Mouse (Mus musculus): Measurements from ENCODE around the gene Tbl2.

Gene Tbl2

DNA sequence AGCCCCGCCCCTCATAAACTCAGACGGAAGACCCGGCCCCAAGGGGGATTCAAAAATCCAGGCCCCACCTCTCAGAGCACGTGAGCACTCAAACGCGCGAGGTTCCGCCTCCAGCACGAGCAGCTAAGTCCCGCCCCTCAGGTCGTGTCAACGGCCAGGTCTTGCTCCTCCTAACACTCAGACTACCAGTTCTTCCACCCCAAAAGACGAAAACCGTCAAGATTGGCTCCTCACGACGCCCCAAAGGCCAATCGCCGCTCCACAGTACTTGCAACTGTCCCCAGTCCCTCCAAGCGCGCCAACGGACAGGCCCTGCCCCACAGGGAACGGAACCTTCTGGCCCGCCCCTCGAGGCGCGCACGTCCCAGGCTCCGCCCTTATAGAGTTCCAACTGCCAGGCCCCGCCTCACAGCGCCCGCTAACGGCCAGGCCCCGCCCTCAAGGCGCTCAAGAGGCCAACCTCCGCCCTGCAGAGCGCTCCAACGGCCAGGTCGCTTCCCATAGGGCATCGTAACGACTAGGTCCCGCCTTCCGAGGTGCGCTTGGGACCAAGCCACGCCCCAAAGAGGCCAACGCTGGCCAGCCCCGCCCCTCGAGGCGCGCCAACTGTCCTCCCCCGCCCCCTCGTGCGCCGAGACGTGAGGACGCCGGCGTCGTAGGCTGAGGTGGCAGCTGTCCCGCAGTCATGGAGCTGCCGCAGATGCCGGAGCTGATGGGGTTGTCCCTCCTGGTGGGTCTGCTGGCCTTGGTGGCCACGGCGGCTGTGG lies at the start of gene Tbl2:
TSS of gene Tbl2 (plus strand) at position 605 of the 767 bp plus-strand sequence.
- in situ Hi-C loops (cut with MboI; ENCODE audit: unreplicated experiment in 2 of 2), result no loop called here

DNA sequence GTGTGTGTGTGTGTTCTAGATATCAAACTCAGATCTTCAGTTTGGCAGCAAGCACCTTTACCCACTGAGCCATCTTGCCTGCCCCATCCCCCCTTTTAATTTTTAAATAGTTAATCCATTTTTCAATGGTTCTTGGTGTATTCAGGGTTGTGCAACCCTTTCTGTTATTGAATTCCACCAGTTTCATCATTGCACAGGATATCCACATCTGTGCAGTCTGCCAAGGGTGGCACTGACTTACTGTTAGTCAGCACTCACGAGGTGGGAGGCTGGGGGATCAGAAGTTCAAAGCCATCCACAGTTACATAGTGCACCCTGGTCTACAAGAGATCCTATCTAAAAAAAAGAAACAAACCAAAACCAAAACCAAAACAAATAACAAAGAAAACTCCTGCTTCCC lies 48.5 kb upstream of the Tbl2 start:
- in situ Hi-C loops (cut with MboI; ENCODE audit: unreplicated experiment in 2 of 2), result loop anchor here in 1 of 2 experiments (10.0 kb wide), 1 partner anchor 176 kb away; no protein-coding TSS in a partner anchor

DNA sequence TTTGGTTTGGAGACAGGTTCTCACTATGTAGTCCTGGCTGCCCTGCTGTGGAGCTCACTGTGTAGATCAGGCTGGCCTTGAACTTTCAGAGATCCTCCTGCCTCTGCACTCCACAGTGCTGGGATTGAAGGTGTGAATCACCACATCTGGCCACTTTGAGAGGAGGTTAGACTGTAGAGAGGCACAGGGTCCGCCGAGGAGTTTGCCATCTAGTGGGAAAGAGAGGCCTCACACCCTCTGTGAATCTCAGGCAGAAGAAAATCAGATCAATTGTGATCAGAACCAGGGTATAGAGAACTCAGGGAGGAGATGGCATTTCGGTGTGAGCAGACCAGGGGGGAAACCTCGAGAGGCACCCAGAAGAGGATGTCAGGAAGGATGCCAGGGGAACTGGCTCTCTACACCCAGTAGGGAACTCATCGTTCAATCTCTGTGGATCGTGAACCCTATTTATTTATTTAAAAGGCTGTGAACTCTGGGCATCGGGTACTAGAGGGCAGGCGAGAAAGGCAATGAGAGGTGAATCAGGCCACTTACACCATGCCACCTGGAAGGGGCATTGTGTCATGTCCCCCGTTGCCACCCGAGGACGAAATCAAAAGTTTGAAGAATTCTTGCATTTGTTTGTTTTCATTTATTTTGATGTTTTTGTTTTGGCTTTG lies 45.3 kb upstream of the Tbl2 start:
- in situ Hi-C loops (cut with MboI; ENCODE audit: unreplicated experiment in 2 of 2), result loop anchor here in 1 of 2 experiments (10.0 kb wide), 1 partner anchor 179 kb away; no protein-coding TSS in a partner anchor

DNA sequence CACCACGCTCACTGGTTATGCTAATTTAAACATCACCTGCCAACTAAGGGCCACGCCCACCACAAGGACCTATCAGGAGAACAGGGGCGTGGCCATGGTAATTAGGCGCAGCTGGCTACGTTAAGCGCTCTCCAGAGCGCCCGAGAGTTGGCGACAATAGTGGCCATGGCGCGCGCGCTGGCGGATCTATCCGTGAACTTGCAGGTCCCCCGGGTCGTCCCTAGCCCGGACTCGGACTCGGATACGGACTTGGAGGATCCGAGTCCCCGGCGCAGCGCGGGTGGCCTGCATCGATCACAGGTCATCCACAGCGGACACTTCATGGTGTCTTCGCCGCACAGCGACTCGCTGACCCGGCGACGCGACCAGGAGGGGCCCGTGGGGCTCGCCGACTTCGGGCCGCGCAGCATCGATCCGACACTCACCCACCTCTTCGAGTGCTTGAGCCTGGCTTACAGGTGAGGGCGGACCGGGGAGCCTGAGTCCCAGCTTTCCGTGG lies 42.6 kb upstream of the Tbl2 start:
- in situ Hi-C loops (cut with MboI; ENCODE audit: unreplicated experiment in 2 of 2), result loop anchor here in 1 of 2 experiments (10.0 kb wide), 1 partner anchor 182 kb away; no protein-coding TSS in a partner anchor

DNA sequence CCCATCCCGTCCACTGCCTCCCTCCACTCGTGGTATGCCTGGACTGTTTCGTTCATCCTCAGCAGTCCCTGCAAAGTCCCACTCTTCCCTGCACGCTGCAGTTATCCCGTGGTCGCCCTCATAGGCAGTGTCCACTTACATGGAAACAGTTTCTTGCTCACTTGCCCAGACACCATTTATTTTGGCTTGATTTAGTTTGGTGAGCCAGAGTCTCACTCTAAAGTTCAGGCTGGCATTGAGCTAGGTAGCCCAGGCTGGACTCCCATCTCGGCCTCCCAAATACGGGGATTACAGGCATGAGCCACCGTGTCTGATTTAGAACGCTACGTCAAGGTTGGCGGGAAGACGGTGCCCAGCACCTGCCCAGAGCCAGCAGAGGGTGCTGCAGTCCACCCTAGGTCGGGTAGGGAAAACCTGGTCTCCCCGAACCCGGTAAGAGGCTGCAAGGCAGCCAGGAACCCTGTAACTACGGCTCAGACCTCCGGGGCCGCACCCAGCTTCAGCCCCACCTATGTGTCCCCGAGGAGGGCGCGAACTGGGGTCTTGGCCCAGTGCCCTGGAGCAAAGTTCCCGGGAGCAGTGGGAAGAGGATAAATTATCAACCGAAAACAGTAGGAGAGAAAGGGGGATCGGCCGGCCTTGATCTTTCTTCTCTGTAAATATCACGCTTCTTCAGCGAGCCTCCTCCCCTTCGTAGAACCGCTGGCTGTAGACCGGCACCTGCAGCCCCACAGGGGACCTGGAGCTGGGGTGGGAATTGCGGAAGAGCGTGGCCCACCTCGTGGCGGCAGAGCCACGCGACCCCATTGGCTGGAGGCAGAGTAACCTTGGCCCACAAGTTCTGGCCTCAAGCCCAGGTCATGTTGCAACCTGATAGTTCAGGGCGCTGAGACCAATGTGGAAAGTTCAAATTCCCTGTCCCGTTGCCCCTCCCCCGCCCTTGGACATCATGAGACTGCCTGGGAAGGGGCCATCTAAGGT lies 41.6 kb upstream of the Tbl2 start:
- in situ Hi-C loops (cut with MboI; ENCODE audit: unreplicated experiment in 2 of 2), result loop anchor here in 1 of 2 experiments (10.0 kb wide), 1 partner anchor 183 kb away; no protein-coding TSS in a partner anchor

DNA sequence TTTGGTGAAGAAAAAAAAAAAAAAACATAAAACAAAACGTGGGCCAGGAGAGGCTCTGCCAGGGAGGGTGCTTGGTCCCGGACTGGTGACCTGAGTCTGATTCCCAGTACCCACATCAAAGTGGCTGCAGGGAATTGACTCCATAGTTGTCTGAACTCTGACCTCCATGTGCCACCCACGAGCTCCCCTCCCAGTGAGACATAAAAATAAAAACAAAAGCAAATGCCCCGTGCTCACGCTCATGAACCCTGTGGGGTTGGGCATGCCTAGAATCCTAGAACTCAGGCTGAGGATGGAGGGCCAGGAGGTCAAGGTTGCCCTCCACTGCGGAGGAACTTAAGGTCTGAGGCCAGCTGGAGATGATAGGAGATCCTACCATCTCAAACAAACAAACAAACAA lies 40.4 kb upstream of the Tbl2 start:
- in situ Hi-C loops (cut with MboI; ENCODE audit: unreplicated experiment in 2 of 2), result loop anchor here in 1 of 2 experiments (10.0 kb wide), 1 partner anchor 184 kb away; no protein-coding TSS in a partner anchor

DNA sequence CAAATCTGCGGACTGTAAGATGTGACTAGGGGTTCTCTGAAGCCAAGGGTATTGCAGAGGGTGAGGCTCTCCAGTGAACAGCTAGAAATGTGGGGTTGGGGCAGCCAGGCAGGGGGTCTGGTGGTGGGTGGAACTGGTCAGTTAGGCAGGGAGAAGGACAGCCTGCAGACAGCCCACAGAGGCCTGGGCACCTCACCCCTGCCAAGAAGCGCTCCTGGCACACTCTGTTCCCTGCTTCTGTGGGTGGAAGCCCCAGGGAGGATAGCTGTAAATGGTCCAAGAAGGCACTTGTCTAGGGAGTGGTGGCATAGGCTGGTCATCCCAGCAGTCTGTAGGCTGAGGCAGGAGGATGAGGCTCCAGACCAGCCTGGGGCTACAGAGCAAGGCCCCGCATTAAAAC lies 40.0 kb upstream of the Tbl2 start:
- in situ Hi-C loops (cut with MboI; ENCODE audit: unreplicated experiment in 2 of 2), result loop anchor here in 1 of 2 experiments (10.0 kb wide), 1 partner anchor 185 kb away; no protein-coding TSS in a partner anchor

DNA sequence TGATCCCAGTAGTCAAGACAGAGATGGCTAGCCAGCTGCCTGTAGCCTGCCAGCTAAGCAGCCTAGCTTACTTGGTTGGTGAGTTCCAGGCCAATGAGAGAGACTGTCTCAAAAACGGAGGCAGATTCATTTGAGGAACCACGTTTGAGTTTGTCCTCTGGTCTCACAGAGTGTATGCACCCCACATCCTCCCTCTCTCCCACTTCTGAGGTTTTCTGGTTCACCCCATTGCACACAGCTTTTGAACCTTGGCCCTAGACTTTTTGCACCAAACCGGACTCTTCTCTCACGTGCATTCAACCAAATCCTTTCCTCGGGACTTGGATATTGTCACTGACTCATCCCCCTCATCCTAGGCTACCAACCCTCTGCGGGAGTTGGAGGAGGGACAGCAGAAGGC lies 39.5 kb upstream of the Tbl2 start:
- in situ Hi-C loops (cut with MboI; ENCODE audit: unreplicated experiment in 2 of 2), result loop anchor here (10.0 kb wide), 3 partner anchors 115 to 255 kb away; partner anchors contain the start of gene Nsun5 (in 1 of the 2)

DNA sequence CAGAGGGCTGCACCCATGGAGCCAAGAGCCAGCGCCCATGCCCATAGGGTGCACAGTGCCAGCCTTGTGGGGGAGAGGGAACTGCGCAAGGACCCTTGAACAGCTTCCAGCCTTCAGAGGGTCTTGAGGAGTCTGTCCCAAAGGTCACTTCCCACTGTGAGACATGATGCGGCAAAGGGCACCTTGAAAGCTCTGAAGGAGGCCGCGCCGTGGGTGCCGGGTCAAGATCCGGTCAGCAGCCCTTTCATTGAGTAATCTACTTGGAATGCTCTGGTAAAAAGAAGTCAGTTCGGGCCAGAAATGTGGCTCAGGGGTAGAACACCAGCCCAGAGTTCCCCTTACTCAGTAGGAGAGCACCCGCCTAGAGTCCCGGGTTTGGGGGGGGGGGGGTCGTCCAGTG lies 35.7 kb upstream of the Tbl2 start:
- in situ Hi-C loops (cut with MboI; ENCODE audit: unreplicated experiment in 2 of 2), result loop anchor here (10.0 kb wide), 2 partner anchors 111 to 251 kb away; partner anchors contain the start of gene Nsun5 (in 1 of the 2)

DNA sequence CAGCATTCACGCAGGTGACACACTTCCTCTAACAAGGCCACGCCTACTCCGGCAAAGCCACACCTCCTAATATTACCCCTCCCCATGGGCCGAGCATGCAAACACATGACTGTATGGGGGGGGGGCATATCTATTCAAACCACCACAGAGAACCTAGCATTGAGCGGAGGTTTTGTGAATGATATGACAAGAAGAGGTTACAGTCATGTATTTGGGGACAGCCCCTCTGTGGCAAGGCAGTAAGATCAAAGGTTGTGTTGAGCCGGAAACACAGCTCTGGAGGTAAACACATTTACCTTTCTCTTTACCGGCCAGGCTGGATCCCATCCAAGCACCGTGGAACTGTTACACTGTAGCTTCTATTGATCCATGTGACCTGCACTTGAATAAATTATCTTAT lies 34.2 kb upstream of the Tbl2 start:
- in situ Hi-C loops (cut with MboI; ENCODE audit: unreplicated experiment in 2 of 2), result loop anchor here (5.0 to 10.0 kb wide), 6 partner anchors 77 to 250 kb away; partner anchors contain the start of genes Nsun5 (in 1 of the 2) and Stx1a (in 1 of the 2)

DNA sequence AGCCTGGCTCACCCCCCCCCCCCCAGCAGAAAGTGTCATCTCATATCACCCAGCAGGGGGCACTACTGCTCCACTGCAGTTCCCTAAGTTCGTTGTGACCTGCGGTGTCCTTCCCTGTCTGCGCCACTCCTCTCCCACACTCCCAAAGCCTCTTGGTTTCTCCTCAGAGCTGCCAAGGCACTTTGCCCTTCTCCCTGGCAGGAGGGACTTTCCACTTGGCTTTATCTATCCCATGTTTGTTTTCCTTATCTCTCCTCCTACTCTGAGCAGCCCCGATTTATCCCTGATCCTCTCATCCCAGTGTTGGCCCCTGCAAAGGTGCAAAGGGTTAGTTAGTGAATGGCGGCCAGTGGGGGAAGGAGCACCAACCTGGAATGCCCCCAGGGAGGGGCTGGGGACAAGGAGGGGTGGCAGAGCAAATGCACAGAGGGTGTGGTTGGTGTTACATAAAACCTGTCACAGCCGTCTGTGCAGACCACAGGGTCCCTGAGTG lies 30.8 kb upstream of the Tbl2 start:
- in situ Hi-C loops (cut with MboI; ENCODE audit: unreplicated experiment in 2 of 2), result loop anchor here (5.0 to 10.0 kb wide), 6 partner anchors 74 to 246 kb away; partner anchors contain the start of genes Nsun5 (in 1 of the 2) and Stx1a (in 1 of the 2)

DNA sequence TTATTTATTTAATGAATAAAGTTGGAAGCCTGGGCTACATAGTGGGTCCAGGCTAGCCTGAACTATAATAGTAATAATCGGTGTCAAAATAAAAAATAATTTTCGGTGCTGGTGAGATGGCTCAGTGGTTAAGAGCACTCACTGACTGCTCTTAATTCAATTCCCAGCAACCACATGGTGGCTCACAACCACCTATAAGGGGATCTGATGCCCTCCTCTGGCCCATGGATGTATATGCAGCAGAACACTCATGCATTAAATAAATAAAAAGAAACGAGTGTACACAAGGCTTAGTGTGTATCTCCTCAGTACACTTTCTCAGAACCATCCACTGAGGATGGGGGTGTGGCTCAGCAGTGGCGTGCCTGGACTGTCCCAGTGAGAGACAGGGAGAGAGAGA lies 28.7 kb upstream of the Tbl2 start:
- in situ Hi-C loops (cut with MboI; ENCODE audit: unreplicated experiment in 2 of 2), result no loop called here

DNA sequence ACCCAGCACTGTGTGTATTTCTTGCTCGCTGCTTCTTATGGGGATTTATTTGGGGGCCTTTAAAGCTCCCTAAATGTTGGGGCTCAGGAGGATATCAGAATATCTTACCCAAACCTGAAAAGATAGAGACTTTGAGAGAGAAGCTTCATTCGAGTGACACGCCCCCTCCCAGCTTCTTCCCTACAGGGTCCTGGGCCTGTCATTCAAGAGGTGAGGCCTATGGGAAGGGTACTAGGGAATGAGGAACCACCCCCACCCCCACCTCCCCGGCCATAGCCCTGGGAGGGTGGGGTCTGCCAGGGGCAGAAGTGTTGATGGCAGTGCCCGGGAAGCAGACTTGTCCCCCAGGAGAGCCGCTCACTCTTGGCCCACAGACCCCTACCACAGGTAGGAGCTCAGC lies 23.3 kb upstream of the Tbl2 start:
- in situ Hi-C loops (cut with MboI; ENCODE audit: unreplicated experiment in 2 of 2), result no loop called here

DNA sequence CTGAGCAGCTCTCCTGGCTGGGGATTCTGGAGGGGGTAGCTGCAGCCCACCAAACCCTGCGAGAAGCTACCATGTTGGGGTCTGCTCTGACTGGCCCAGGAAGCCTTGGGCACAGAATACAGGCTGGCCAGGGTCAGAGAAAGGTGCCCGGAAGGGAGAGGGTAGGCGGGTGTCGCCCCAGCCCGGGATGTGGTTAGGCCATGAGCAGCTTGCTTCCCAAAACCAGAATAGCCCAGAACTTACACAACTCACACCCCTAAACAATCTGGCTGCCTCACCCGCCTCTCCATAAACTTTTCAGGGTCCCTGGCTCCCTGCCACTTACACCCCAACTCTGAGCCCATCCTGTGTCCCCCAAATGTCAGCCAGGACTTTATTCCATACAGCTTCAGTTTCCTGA lies 21.8 kb upstream of the Tbl2 start:
- in situ Hi-C loops (cut with MboI; ENCODE audit: unreplicated experiment in 2 of 2), result no loop called here

DNA sequence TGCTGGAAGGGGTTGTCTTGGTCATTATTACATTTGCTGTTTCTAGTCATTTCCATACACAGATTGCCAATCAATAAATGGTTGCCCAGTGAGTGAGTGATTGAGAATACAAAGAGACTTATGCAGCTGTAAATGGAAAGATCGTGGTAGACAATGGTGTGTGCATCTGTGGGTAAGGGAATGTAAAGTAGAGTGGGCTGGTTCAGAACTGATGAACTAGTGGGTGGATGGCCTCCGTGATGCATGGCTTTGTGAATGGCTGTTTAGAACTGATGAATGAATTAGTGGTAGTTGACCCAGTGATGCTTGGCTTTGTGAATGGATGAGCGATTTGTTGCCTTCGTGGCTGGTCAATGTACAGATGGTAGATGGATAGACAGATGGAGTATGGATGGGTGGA lies 19.7 kb upstream of the Tbl2 start:
- in situ Hi-C loops (cut with MboI; ENCODE audit: unreplicated experiment in 2 of 2), result no loop called here

DNA sequence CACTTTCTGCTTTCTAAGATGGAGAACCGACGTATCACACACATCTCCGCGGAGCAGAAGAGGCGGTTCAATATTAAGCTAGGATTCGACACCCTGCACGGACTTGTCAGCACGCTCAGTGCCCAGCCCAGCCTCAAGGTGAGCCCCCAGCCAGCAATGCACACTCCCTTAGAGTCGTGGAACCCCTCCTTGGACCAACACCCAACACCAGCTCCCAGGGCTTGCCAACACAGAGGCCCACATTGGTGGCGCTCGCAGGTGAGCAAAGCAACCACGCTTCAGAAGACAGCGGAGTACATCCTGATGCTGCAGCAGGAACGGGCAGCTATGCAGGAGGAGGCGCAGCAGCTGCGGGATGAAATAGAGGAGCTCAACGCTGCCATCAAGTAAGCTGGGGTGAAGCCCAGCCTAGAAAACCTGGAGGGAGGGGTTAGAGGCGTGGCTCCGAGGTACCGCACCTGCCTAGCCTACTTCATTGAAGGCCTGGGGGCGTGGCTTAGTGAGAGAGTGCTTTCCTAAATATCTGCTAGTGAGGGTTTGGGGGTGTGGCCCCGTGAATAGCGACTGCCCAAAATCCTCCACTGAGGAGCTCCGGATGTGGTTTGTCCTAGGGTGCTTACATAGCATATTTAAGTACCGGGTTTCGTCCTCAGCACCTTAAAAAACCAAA lies 15.6 kb upstream of the Tbl2 start:
- in situ Hi-C loops (cut with MboI; ENCODE audit: unreplicated experiment in 2 of 2), result no loop called here

DNA sequence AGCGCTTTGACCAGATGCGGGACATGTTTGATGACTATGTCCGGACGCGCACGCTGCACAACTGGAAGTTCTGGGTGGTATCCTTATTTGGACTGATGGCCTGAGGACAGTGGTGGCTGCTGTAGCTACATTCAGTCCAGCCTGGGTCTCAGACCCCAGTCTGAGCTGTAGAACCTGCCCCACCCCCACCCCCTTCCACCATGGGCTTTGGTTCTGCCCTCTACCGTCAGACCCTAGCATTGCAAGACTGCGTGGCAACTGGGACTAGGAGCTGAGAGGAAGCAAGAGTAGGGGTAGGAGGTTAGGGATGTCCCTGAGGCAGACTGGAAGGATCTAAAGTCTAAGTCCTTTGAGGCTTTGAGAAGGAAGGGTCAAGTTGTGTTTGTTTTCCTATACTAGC lies 14.9 kb upstream of the Tbl2 start:
- in situ Hi-C loops (cut with MboI; ENCODE audit: unreplicated experiment in 2 of 2), result no loop called here

DNA sequence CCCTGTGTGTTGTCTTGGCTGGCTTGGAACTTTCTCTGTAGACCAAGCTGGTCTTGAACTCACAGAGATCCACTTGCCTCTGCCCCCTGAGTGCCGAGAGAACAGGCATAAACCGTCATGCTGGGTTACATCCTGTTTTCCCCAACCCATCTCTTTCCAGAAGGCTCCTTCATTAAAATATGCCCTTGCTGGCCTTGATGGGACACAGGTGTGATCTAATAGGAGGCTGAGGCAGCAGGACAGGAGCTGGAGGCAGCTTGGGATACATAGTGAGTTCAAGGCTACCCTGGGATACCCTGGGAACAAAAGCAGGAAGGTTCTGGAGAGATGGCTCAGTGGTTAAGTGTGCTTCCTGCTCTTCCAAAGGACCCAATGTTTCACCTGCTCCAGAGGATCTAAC lies 9.6 kb upstream of the Tbl2 start:
- in situ Hi-C loops (cut with MboI; ENCODE audit: unreplicated experiment in 2 of 2), result no loop called here

DNA sequence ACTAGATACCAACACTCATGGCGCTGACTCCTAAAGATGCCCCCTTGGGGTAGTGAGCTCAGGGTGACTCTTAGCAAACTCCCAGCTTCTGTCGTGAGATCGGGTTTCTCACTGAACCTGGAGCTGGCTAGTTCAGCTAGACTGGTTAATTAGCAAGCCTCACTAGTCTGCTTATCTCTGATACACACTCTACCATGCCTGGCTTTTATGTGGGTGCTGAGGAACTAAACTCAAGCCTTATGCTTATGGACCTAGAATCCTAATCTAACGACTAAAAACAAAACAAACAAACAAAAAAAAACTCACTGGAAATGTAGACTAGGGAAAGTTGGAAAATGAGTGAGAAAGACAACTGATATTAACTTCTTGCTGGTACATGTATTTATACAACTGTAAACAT lies 5.0 kb upstream of the Tbl2 start:
- in situ Hi-C loops (cut with MboI; ENCODE audit: unreplicated experiment in 2 of 2), result no loop called here
